27 mouse cellular contexts compared by ENCODE assay signal in the genomic region with DNA sequence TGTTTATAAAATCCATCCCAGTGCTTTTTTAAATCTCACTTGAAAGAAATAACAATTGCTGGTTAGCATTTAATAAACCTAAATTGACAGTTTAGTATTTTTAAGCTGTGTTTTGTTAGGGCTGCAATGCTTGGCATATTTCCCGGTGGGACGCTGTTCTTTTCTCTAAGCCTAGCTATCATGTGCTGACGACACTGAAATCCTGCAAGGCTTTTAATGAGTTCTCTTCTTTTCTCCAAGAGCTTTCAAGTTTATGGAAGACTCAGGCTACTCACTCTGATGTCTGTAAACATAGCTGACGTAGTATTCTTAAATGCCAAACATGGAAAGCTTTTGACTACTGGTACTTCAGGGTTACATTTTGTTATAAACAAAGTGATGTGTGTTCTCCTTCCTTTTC.
DNase-seq lines count a peak whose midpoint lies in the region; ATAC-seq and TF ChIP-seq lines count a peak whose summit lies in the region.
"Had no signal": no experiment of that assay in that cellular context is flagged by ENCODE, and none has a peak within 500 bp of the region (broad histone marks: within the 10 kb centered on the region; RNA-seq: fewer than 3 reads in every experiment).

No protein-coding gene starts in this region.

- H3K4me3 ChIP-seq in kidney, postnatal 0 days (replicated peaks; ENCODE audit: low read depth, low read length) = no peak overlapping the region
- no peak overlapping the region for H3K4me3 ChIP-seq in kidney, embryonic 14.5 days (ENCODE audit: low read length)
- no peak overlapping the region for H3K4me3 ChIP-seq in lung, embryonic 15.5 days
- no peak overlapping the region for H3K4me3 ChIP-seq in lung, adult 2 months (replicated peaks; ENCODE audit: extremely low read depth, low read depth, low read length)
- H3K4me3 ChIP-seq in forebrain, embryonic 16.5 days (replicated peaks; ENCODE audit: low read length) = no peak overlapping the region
- H3K4me3 ChIP-seq: embryonic facial prominence, embryonic 12.5 days; heart, embryonic 13.5 days; limb, embryonic 12.5 days; neural tube, embryonic 15.5 days had no signal

- peaks cover 12% of the 10 kb centered on the region for H3K36me3 ChIP-seq in kidney, postnatal 0 days (ENCODE audit: insufficient read depth, low read length)
- peaks cover 7% of the 10 kb centered on the region; the same call in 1 of the 2 replicates for H3K36me3 ChIP-seq in kidney, embryonic 14.5 days (ENCODE audit: control insufficient read depth, insufficient read depth, low read length)
- no peaks in the 10 kb centered on the region for H3K36me3 ChIP-seq in lung, embryonic 15.5 days
- no peaks in the 10 kb centered on the region for H3K36me3 ChIP-seq in forebrain, embryonic 16.5 days (ENCODE audit: control insufficient read depth, insufficient read depth)
- H3K36me3 ChIP-seq: neural tube, embryonic 15.5 days had no signal

- ATAC-seq in kidney, postnatal 0 days (replicated peaks; ENCODE audit: low FRiP score, low read depth) = no peak
- no peak for ATAC-seq in kidney, embryonic 14.5 days (ENCODE audit: low FRiP score, low TSS enrichment)
- no peak for ATAC-seq in lung, embryonic 15.5 days (ENCODE audit: borderline replicate concordance, extremely low read depth, low FRiP score, low TSS enrichment)
- peak; percentile 34; the same call in 1 of the 2 replicates for ATAC-seq in forebrain, embryonic 16.5 days
- ATAC-seq: intestine, postnatal 0 days; liver, postnatal 0 days had no signal

- no peak for TF ChIP-seq POLR2A in lung, adult 2 months (IDR thresholded peaks at IDR 0.05; ENCODE audit: borderline replicate concordance, extremely low read depth, low read depth, low read length)

- no peak overlapping the region for H3K27ac ChIP-seq in kidney, postnatal 0 days
- H3K27ac ChIP-seq in kidney, embryonic 14.5 days (ENCODE audit: low read depth, low read length) = no peak overlapping the region
- peak overlapping the region; percentile 61 for H3K27ac ChIP-seq in lung, embryonic 15.5 days
- H3K27ac ChIP-seq in forebrain, embryonic 16.5 days (ENCODE audit: low read length) = no peak overlapping the region
- H3K27ac ChIP-seq: embryonic facial prominence, embryonic 12.5 days; heart, embryonic 13.5 days; hindbrain, embryonic 14.5 days; limb, embryonic 12.5 days; neural tube, embryonic 15.5 days had no signal

- peak; percentile 51 for DNase-seq in kidney, postnatal 0 days (ENCODE audit: low spot score)
- DNase-seq in lung, adult 2 months = no peak
- peak; percentile 42 for DNase-seq in brain, adult 2 months (ENCODE audit: low read depth, low spot score)
- no peak for DNase-seq in neural tube, embryonic 10.5 days (ENCODE audit: extremely low spot score, low spot score)
- DNase-seq: adrenal gland, adult 8-10 months; B cell, adult 2 months; cerebellum, adult 11 months; cerebellum, adult 9-10 months; cerebellum, postnatal 36 days; gastrocnemius, postnatal 10 days; heart, postnatal 10 days; kidney, adult 9 months; kidney, postnatal 4 days; liver, postnatal 0 days; right cerebral cortex, postnatal 14 days; thymus, postnatal 14 days had no signal

- no peaks in the 10 kb centered on the region for H3K9me3 ChIP-seq in kidney, postnatal 0 days (replicated peaks; ENCODE audit: low read length)
- H3K9me3 ChIP-seq in kidney, embryonic 14.5 days (ENCODE audit: control insufficient read depth, low read length) = no peaks in the 10 kb centered on the region
- no peaks in the 10 kb centered on the region for H3K9me3 ChIP-seq in lung, embryonic 15.5 days
- no peaks in the 10 kb centered on the region for H3K9me3 ChIP-seq in forebrain, embryonic 16.5 days (ENCODE audit: control insufficient read depth, low read length)
- H3K9me3 ChIP-seq: embryonic facial prominence, embryonic 12.5 days; heart, embryonic 13.5 days; limb, embryonic 12.5 days; neural tube, embryonic 15.5 days had no signal

- TF ChIP-seq CTCF in kidney, postnatal 0 days (IDR thresholded peaks at IDR 0.05; ENCODE audit: low read depth) = no peak
- no peak for TF ChIP-seq CTCF in lung, adult 2 months (IDR thresholded peaks at IDR 0.05; ENCODE audit: insufficient read depth, low read length)

- H3K27me3 ChIP-seq in kidney, postnatal 0 days (ENCODE audit: insufficient read depth, low read length) = no peaks in the 10 kb centered on the region
- no peaks in the 10 kb centered on the region for H3K27me3 ChIP-seq in kidney, embryonic 14.5 days (ENCODE audit: control insufficient read depth, insufficient read depth, low read length)
- no peaks in the 10 kb centered on the region for H3K27me3 ChIP-seq in lung, embryonic 15.5 days
- peaks cover 7% of the 10 kb centered on the region for H3K27me3 ChIP-seq in forebrain, embryonic 16.5 days (replicated peaks; ENCODE audit: control insufficient read depth, insufficient read depth, low read length)
- H3K27me3 ChIP-seq: CH12.LX; embryonic facial prominence, embryonic 12.5 days; heart, embryonic 13.5 days; limb, embryonic 12.5 days; neural tube, embryonic 15.5 days had no signal

- no peak overlapping the region for H3K4me2 ChIP-seq in kidney, postnatal 0 days (ENCODE audit: low read length)
- no peak overlapping the region for H3K4me2 ChIP-seq in kidney, embryonic 14.5 days (replicated peaks; ENCODE audit: low read depth, low read length)
- H3K4me2 ChIP-seq in lung, embryonic 15.5 days = no peak overlapping the region
- no peak overlapping the region for H3K4me2 ChIP-seq in forebrain, embryonic 16.5 days (ENCODE audit: low read length)
- H3K4me2 ChIP-seq: embryonic facial prominence, embryonic 12.5 days; heart, embryonic 13.5 days; hindbrain, embryonic 14.5 days; limb, embryonic 12.5 days; liver, embryonic 11.5 days; neural tube, embryonic 15.5 days had no signal

- no peak overlapping the region for H3K9ac ChIP-seq in kidney, postnatal 0 days (ENCODE audit: low read depth, low read length)
- no peak overlapping the region for H3K9ac ChIP-seq in kidney, embryonic 14.5 days (ENCODE audit: low read depth, low read length)
- no peak overlapping the region for H3K9ac ChIP-seq in lung, embryonic 15.5 days
- no peak overlapping the region for H3K9ac ChIP-seq in forebrain, embryonic 16.5 days (replicated peaks; ENCODE audit: low read depth, low read length)
- H3K9ac ChIP-seq: embryonic facial prominence, embryonic 12.5 days; heart, embryonic 13.5 days; hindbrain, embryonic 14.5 days; limb, embryonic 12.5 days; liver, postnatal 0 days; neural tube, embryonic 15.5 days had no signal

- 65% methylated on average over 4 of the region's 4 CpGs for WGBS in kidney, postnatal 0 days
- 68% methylated on average over 4 of the region's 4 CpGs for WGBS in kidney, embryonic 14.5 days
- 24% methylated on average over 4 of the region's 4 CpGs for WGBS in lung, embryonic 15.5 days
- WGBS in lung, adult 2 months = 46% methylated on average over 4 of the region's 4 CpGs
- 10% methylated on average over 4 of the region's 4 CpGs for WGBS in forebrain, embryonic 16.5 days

- no peaks in the 10 kb centered on the region for H3K4me1 ChIP-seq in kidney, postnatal 0 days (replicated peaks; ENCODE audit: insufficient read depth, low read length)
- H3K4me1 ChIP-seq in kidney, embryonic 14.5 days (ENCODE audit: control insufficient read depth, insufficient read depth, low read length) = no peaks in the 10 kb centered on the region
- peaks cover 27% of the 10 kb centered on the region for H3K4me1 ChIP-seq in lung, embryonic 15.5 days
- no peaks in the 10 kb centered on the region; the same call in 1 of the 2 replicates for H3K4me1 ChIP-seq in lung, adult 2 months (ENCODE audit: control insufficient read depth, insufficient read depth, low read length)
- H3K4me1 ChIP-seq in forebrain, embryonic 16.5 days (replicated peaks; ENCODE audit: control insufficient read depth, insufficient read depth, low read length) = peaks cover 22% of the 10 kb centered on the region

Comparison
In these comparisons a context has a peak if more than half of its experiments do, and no peak if none do; other contexts are left out.
1. DNase-seq: peak in kidney, postnatal 0 days (single experiment) and brain, adult 2 months (single experiment); none in lung, adult 2 months (single experiment) and neural tube, embryonic 10.5 days (single experiment).